Mouse (Mus musculus) spleen, adult 12 weeks (tissue): ENCODE results near the gene Mmp14.

Source experiments
- DNase-seq: peaks from one replicate; pipeline ENCODE4 v3.0.0; 2022; ENCODE audit warnings: low spot score

Gene Mmp14

GRCm38 (mm10) chr14:54431334-54432077, at the start of gene Mmp14:
Gene Mmp14 (plus strand): TSS chr14:54431612.
- DNase-seq = no peak

GRCm38 (mm10) chr14:54381816-54382215, 49.6 kb upstream of the Mmp14 start:
- no peak for DNase-seq

- DNase-seq = no peak
These were observed 48.8 kb upstream of the Mmp14 start for GRCm38 (mm10) chr14:54382641-54383040.

DNA sequence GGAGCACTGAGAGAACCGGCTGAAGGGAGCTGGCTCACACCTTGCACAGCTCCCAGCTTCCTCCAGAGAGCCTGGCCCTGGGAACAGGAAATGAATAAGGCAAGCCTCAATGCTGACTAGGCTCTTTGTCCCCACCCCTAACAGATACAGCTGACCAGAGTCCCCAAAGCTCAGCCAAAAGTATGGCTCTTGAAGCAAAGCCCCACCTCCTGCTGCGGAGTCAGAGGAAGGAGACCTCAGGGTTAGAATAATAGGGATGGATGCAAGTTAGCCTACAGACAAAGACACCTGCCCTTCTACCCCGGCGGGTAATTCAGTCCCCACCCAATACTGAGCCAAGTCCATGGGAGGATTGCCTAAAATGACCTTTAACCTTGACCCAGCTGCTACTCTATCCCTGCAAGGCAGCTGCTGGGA, 48.0 kb upstream of the Mmp14 start:
- DNase-seq = no peak

- no peak for DNase-seq
These were observed 47.0 kb upstream of the Mmp14 start for GRCm38 (mm10) chr14:54384396-54384795.

- DNase-seq = no peak
These were observed 45.3 kb upstream of the Mmp14 start for GRCm38 (mm10) chr14:54385968-54386618.

DNA sequence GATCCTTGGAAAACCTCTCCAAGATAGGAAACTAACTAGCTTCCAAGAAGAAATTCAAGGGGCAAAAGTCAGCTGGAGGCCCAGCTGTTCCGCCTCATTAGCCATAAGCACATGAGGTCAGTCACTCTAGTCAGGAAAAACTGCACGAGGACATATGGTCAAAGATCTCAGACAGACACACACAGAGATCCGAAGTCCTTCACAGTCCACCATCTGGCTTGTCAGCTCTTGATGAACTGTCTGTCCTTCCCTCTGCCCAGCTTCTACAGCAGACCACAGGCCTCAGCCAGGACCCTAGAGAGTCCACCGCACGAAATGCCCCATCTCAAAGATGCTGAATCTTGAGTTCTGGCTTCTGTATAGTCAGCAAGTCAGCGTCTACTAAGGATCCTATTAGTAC, 43.9 kb upstream of the Mmp14 start:
- no peak for DNase-seq

- DNase-seq = no peak
These were observed 40.6 kb upstream of the Mmp14 start for GRCm38 (mm10) chr14:54390843-54391242.

DNA sequence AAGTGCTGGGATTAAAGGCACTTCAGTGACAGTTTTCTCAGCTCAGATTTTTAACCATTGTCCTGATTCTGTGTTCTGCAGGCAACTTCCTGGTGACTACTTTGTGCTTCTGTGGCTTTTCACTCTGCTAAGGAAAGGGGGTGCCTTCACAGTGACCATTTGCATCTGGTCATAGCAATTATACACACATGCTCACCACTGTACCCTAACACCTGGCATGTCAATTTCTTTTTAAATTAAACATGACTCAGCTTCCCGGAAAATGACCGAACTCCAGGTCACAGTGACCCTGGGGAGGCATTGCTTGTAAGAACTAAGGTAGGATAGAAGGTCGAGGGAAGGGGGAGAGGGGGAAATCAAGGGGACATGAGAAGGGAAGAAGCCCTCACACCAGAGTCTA, 37.6 kb upstream of the Mmp14 start:
- no peak for DNase-seq

DNA sequence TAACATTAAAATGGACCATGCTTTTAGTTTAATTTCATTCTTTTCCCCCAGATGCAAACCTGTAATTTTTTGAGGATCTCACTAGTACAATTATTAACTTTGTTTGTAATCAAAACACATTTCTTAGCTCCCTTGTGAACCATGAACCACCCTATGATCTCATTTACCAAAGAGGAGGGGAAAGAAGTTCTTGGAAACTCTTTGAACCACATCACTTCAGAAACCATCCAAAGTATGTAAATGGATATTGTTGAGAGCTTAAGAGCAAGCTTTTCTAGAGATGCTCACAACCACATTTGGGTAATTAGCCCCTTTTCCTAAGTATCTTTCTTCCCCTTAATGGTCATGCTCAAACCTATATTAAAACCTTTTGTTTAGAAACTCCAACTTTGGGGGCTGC, 37.1 kb upstream of the Mmp14 start:
- no peak for DNase-seq

DNA sequence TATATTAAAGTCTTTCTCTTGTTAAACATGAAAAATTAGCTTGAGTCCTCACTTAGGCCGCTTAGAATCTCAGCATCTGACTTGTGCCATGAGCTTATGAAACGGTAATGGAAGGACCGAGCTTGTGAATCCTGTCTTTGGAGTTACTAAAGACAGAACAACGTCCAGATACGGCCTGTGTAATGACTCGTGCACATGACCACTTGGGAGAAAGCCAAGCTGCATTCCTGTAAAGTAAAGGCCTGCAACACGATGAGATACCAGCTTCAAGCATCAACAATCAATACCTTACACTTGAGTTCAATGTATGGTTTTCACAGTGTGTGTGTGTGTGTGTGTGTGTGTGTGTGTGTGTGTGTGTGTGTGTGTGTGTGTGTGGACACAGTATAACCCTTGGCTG, 34.7 kb upstream of the Mmp14 start:
- DNase-seq = no peak

- no peak for DNase-seq
These were observed 33.4 kb upstream of the Mmp14 start for GRCm38 (mm10) chr14:54397872-54398527.

DNA sequence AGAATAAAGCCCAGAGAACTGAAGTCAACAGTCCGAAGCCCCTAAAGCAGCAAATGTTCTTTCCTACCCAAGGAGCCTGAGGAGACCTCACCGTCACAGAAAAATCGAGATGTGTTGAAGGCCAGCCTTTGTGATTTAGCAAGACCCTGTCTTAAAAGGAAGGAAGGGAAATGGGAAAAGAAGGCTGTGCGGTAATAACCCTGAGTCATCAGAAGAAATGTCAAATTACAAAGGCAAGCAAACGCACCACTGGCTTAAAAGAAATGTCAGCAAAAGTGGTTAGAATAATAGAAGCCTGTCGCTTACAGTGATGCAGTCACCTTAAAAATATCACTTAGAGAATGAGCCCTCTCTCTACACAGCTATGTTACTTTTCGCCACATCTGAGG, 32.9 kb upstream of the Mmp14 start:
- DNase-seq = no peak

GRCm38 (mm10) chr14:54398921-54399382, 32.5 kb upstream of the Mmp14 start:
- no peak for DNase-seq

- DNase-seq = no peak
These were observed 29.7 kb upstream of the Mmp14 start for GRCm38 (mm10) chr14:54401723-54402122.

DNA sequence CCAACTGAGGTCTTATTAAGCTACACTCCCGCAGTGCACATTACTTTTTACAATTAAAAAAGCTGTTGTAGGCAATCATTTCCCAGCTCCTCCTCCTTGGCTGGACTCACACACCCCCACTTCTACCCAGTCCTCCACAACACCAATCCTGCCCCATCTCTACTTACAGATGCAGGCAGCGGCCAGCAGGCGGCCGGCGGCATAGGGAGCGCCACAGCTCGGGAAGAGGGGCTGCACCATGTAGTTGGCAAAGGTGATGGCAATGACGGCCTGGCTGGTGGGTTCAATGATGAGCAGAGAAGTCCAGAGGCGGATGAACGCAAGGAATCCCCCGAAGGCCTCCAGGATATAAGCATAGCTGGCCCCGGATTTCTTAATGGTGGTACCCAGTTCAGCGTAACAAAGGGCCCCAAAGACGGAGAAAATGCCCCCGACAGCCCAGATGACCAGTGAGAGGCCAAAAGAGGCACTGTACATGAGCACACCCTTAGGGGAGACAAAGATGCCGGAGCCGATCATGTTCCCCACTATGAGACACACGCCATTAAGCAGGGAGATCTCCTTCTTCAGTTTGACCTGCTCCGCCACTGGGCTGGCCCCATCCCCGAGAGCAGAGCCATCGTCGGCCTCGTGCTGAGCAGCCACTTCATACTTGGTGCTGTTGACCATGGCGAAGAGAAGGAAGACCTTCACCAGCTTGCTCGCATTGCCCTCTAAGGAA, 22.9 kb upstream of the Mmp14 start:
- no peak for DNase-seq

DNA sequence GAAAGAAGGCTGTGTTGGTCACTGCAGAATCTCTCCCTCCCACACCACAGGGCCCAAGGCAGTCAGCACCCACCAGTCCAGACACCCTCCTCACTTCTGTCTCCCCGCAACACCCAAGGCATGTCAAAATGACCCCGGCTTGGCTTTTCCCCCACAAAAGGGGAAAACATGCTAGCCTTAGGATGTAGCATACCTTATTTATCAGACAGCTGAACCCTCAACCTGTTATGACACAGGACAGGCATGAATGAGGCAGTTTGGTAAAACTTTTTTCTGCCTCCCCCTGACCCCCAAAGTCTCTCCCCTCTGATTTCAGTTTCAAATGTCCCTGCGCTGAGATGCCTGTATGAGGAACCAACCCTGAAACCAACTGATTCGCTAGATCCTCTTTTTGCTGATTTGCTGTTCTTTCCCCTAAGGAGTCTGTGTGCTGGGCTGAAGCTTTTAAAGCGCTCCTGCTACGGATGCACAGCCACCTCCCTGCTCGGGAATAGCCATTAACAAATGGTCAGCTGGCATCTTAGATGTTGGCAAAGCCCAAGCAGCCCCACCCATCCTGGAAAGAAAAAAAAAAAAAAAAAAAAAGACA, 22.3 kb upstream of the Mmp14 start:
- DNase-seq = no peak

- DNase-seq = no peak
These were observed 21.2 kb upstream of the Mmp14 start for GRCm38 (mm10) chr14:54409980-54410810.

DNA sequence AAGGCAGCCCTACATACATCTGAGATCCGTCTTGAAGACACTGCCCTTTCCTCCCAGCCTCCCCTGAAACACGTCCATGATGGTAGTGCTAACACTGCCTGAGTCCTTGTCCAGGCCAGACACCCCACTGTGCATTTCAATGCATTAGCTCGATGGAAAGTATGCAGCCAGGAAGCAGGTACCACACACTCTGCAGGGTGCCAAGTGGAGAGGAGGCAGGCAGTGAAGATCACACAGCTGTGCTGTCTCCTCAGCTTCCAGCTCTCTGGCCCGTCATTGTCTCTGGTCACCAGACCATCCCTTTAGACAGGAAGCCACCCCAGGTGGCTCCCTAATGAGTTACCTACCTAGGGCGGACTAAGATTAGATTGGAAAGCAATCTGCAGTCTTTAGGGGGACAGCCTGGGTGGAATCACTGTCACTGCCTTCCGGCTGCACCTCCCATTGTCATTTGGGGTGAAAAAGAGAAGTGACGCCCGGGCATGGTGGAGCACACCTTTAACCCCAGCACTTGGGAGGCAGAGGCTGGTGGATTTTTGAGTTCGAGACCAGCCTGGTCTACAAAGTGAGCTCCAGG, 19.3 kb upstream of the Mmp14 start:
- no peak for DNase-seq

- DNase-seq = no peak
These were observed 18.7 kb upstream of the Mmp14 start for GRCm38 (mm10) chr14:54412629-54413170.
